Mouse (Mus musculus): ENCODE measurements at regions not wholly inside any gene's neighbourhood (a gene's known extent, or its start where the extent isn't known, plus 50 kb on each side); places are given as distances from the start of the nearest gene placed in this dataset.

- TF ChIP-seq CTCF (IDR thresholded peaks at IDR 0.05; ENCODE audit: borderline replicate concordance, insufficient read depth, low read depth, low read length) (no peak), POLR2A (IDR thresholded peaks at IDR 0.05; ENCODE audit: borderline replicate concordance, insufficient read depth, low read length) (no peak)
These were observed 164.9 kb downstream of the Mycn start for GRCm38 (mm10) chr12:12776783-12777182.

Data from cerebellum, adult 2 months (tissue).